Mouse (Mus musculus): Measurements from ENCODE around the gene Tmem200b. TPM values are rescaled to one million over a fixed set of nuclear protein-coding genes. Genes with fewer than 3 reads are reported as not detected.

Gene Tmem200b
- total and polyA plus RNA-seq, 2 experiments from 2014 or later = 0.22 to 1.0 TPM

GRCm38 (mm10) chr4:131875242-131875641, 46.3 kb upstream of the Tmem200b start:
- Histone ChIP-seq H3K36me3 (ENCODE audit: insufficient read depth, low read length) (no peaks in the 10 kb centered on the region), H3K4me1 (ENCODE audit: insufficient read depth, low read length) (0 out of 2 replicates have a peak, but pooled peaks cover 6% of the 10 kb centered on the region), H3K9me3 (ENCODE audit: low read length) (no peaks in the 10 kb centered on the region), H3K9ac (replicated peaks; ENCODE audit: low read length, poor library complexity, severe bottlenecking) (peak overlapping the region; percentile 100; the same call in 1 of the 2 replicates), H3K4me2 (ENCODE audit: low read depth, low read length, poor library complexity, severe bottlenecking) (peak overlapping the region; percentile 92), H3K4me3 (ENCODE audit: low read depth, low read length) (peak overlapping the region; percentile 99), H3K27me3 (ENCODE audit: insufficient read depth, low read length) (no peaks in the 10 kb centered on the region), H3K27ac (ENCODE audit: low read depth, low read length) (no peak overlapping the region)
- ATAC-seq (ENCODE audit: low FRiP score) (no peak), DNase-seq (ENCODE audit: low spot score) (no peak)
- TF ChIP-seq CTCF (IDR thresholded peaks at IDR 0.05) = no peak
- WGBS = 32% methylated on average over 3 of the region's 3 CpGs

GRCm38 (mm10) chr4:131876836-131877235, 44.7 kb upstream of the Tmem200b start:
- no peaks in the 10 kb centered on the region for H3K27me3 ChIP-seq (ENCODE audit: insufficient read depth, low read length)
- ATAC-seq (ENCODE audit: low FRiP score) = no peak
- no peaks in the 10 kb centered on the region for H3K36me3 ChIP-seq (ENCODE audit: insufficient read depth, low read length)
- H3K9ac ChIP-seq (replicated peaks; ENCODE audit: low read length, poor library complexity, severe bottlenecking) = no peak overlapping the region
- no peaks in the 10 kb centered on the region for H3K9me3 ChIP-seq (ENCODE audit: low read length)
- no peak for DNase-seq (ENCODE audit: low spot score)
- no peak for TF ChIP-seq CTCF (IDR thresholded peaks at IDR 0.05)
- 66% methylated on average over 2 of the region's 2 CpGs for WGBS
- H3K4me1 ChIP-seq (ENCODE audit: insufficient read depth, low read length) = 0 out of 2 replicates have a peak, but pooled peaks cover 6% of the 10 kb centered on the region
- no peak overlapping the region for H3K4me2 ChIP-seq (ENCODE audit: low read depth, low read length, poor library complexity, severe bottlenecking)
- H3K4me3 ChIP-seq (ENCODE audit: low read depth, low read length) = no peak overlapping the region
- H3K27ac ChIP-seq (ENCODE audit: low read depth, low read length) = no peak overlapping the region

- H3K4me3 ChIP-seq (ENCODE audit: low read depth, low read length) = no peak overlapping the region
- H3K27me3 ChIP-seq (ENCODE audit: insufficient read depth, low read length) = no peaks in the 10 kb centered on the region
- TF ChIP-seq CTCF (IDR thresholded peaks at IDR 0.05) = no peak
Measured at GRCm38 (mm10) chr4:131879692-131880091, 41.9 kb upstream of the Tmem200b start.

GRCm38 (mm10) chr4:131881306-131881705, 40.3 kb upstream of the Tmem200b start:
- no peak overlapping the region for H3K27ac ChIP-seq (ENCODE audit: low read depth, low read length)
- WGBS = 76% methylated on average over 7 of the region's 7 CpGs
- H3K27me3 ChIP-seq (ENCODE audit: insufficient read depth, low read length) = no peaks in the 10 kb centered on the region
- H3K9ac ChIP-seq (replicated peaks; ENCODE audit: low read length, poor library complexity, severe bottlenecking) = no peak overlapping the region
- no peaks in the 10 kb centered on the region for H3K9me3 ChIP-seq (ENCODE audit: low read length)
- no peak overlapping the region for H3K4me2 ChIP-seq (ENCODE audit: low read depth, low read length, poor library complexity, severe bottlenecking)
- no peak for TF ChIP-seq CTCF (IDR thresholded peaks at IDR 0.05)
- DNase-seq (ENCODE audit: low spot score) = no peak
- 0 out of 2 replicates have a peak, but pooled peaks cover 10% of the 10 kb centered on the region for H3K36me3 ChIP-seq (ENCODE audit: insufficient read depth, low read length)
- no peak overlapping the region for H3K4me3 ChIP-seq (ENCODE audit: low read depth, low read length)
- peaks cover 3% of the 10 kb centered on the region; the same call in 1 of the 2 replicates for H3K4me1 ChIP-seq (ENCODE audit: insufficient read depth, low read length)
- ATAC-seq (ENCODE audit: low FRiP score) = no peak

More at GRCm38 (mm10) chr4:131879692-131880091, 41.9 kb upstream of the Tmem200b start:
- ATAC-seq (ENCODE audit: low FRiP score) (no peak), DNase-seq (ENCODE audit: low spot score) (no peak)
- Histone ChIP-seq H3K4me1 (ENCODE audit: insufficient read depth, low read length) (peaks cover 9% of the 10 kb centered on the region; the same call in 1 of the 2 replicates), H3K9me3 (ENCODE audit: low read length) (no peaks in the 10 kb centered on the region), H3K36me3 (ENCODE audit: insufficient read depth, low read length) (no peaks in the 10 kb centered on the region), H3K9ac (replicated peaks; ENCODE audit: low read length, poor library complexity, severe bottlenecking) (no peak overlapping the region), H3K4me2 (ENCODE audit: low read depth, low read length, poor library complexity, severe bottlenecking) (no peak overlapping the region), H3K27ac (ENCODE audit: low read depth, low read length) (no peak overlapping the region)
- 56% methylated on average over 1 of the region's 1 CpGs for WGBS

GRCm38 (mm10) chr4:131883571-131883970, 38.0 kb upstream of the Tmem200b start:
- DNase-seq (ENCODE audit: low spot score) (no peak), ATAC-seq (ENCODE audit: low FRiP score) (no peak)
- no peak for TF ChIP-seq CTCF (IDR thresholded peaks at IDR 0.05)
- H3K27me3 ChIP-seq (ENCODE audit: insufficient read depth, low read length) = no peaks in the 10 kb centered on the region
- no peak overlapping the region for H3K27ac ChIP-seq (ENCODE audit: low read depth, low read length)
- peaks cover 3% of the 10 kb centered on the region; the same call in 1 of the 2 replicates for H3K4me1 ChIP-seq (ENCODE audit: insufficient read depth, low read length)
- H3K36me3 ChIP-seq (ENCODE audit: insufficient read depth, low read length) = 0 out of 2 replicates have a peak, but pooled peaks cover 13% of the 10 kb centered on the region
- H3K9me3 ChIP-seq (ENCODE audit: low read length) = no peaks in the 10 kb centered on the region
- no peak overlapping the region for H3K4me2 ChIP-seq (ENCODE audit: low read depth, low read length, poor library complexity, severe bottlenecking)
- 80% methylated on average over 6 of the region's 6 CpGs for WGBS
- no peak overlapping the region for H3K9ac ChIP-seq (replicated peaks; ENCODE audit: low read length, poor library complexity, severe bottlenecking)
- no peak overlapping the region for H3K4me3 ChIP-seq (ENCODE audit: low read depth, low read length)

GRCm38 (mm10) chr4:131885376-131885775, 36.2 kb upstream of the Tmem200b start:
- no peak for TF ChIP-seq CTCF (IDR thresholded peaks at IDR 0.05)
- DNase-seq (ENCODE audit: low spot score) = no peak
- Histone ChIP-seq H3K27me3 (ENCODE audit: insufficient read depth, low read length) (no peaks in the 10 kb centered on the region), H3K4me2 (ENCODE audit: low read depth, low read length, poor library complexity, severe bottlenecking) (no peak overlapping the region), H3K4me3 (ENCODE audit: low read depth, low read length) (no peak overlapping the region), H3K4me1 (ENCODE audit: insufficient read depth, low read length) (peaks cover 3% of the 10 kb centered on the region; the same call in 1 of the 2 replicates), H3K27ac (ENCODE audit: low read depth, low read length) (no peak overlapping the region), H3K36me3 (ENCODE audit: insufficient read depth, low read length) (0 out of 2 replicates have a peak, but pooled peaks cover 13% of the 10 kb centered on the region), H3K9ac (replicated peaks; ENCODE audit: low read length, poor library complexity, severe bottlenecking) (no peak overlapping the region), H3K9me3 (ENCODE audit: low read length) (no peaks in the 10 kb centered on the region)
- no peak for ATAC-seq (ENCODE audit: low FRiP score)
- WGBS = 81% methylated on average over 6 of the region's 6 CpGs

All from midbrain, postnatal 0 days (tissue).